Mouse (Mus musculus): ENCODE measurements around the gene Eif4e1b. TPM values are rescaled to one million over a fixed set of nuclear protein-coding genes. Genes with fewer than 3 reads are reported as not detected.

Gene Eif4e1b
- total and polyA plus RNA-seq, 2 experiments from 2014 or later, result not detected

- no peaks in the 10 kb centered on the region for H3K27me3 ChIP-seq (ENCODE audit: insufficient read depth, low read length)
- H3K36me3 ChIP-seq (ENCODE audit: insufficient read depth, low read length), result no peaks in the 10 kb centered on the region
- H3K4me3 ChIP-seq (ENCODE audit: low read length), result peak overlapping the region; percentile 38
- H3K4me2 ChIP-seq (ENCODE audit: low read depth, low read length), result peak overlapping the region; percentile 56
- H3K9ac ChIP-seq (replicated peaks; ENCODE audit: low read length), result peak overlapping the region; percentile 17
- under 1% methylated on average over 29 of the region's 29 CpGs for WGBS
- no peak for DNase-seq (ENCODE audit: low spot score)
- no peak; the same call in 1 of the 2 replicates for ATAC-seq
- H3K4me1 ChIP-seq (ENCODE audit: insufficient read depth, low read length), result peaks cover 32% of the 10 kb centered on the region
- no peak for TF ChIP-seq CTCF (IDR thresholded peaks at IDR 0.05; ENCODE audit: low read depth)
- peak overlapping the region; percentile 92 for H3K27ac ChIP-seq
- no peaks in the 10 kb centered on the region for H3K9me3 ChIP-seq (ENCODE audit: low read length)
Observed at GRCm38 (mm10) chr13:54758756-54759470, 24.9 kb upstream of the Eif4e1b start.

- 9% methylated on average over 7 of the region's 7 CpGs for WGBS
Observed at GRCm38 (mm10) chr13:54759496-54759895, 24.3 kb upstream of the Eif4e1b start.

GRCm38 (mm10) chr13:54760164-54760795, 23.5 kb upstream of the Eif4e1b start:
- Histone ChIP-seq H3K4me2 (ENCODE audit: low read depth, low read length) (no peak overlapping the region), H3K36me3 (ENCODE audit: insufficient read depth, low read length) (no peaks in the 10 kb centered on the region), H3K9ac (replicated peaks; ENCODE audit: low read length) (no peak overlapping the region), H3K27me3 (ENCODE audit: insufficient read depth, low read length) (no peaks in the 10 kb centered on the region), H3K27ac (peak overlapping the region; percentile 92), H3K9me3 (ENCODE audit: low read length) (no peaks in the 10 kb centered on the region), H3K4me1 (ENCODE audit: insufficient read depth, low read length) (peaks cover 28% of the 10 kb centered on the region), H3K4me3 (ENCODE audit: low read length) (no peak overlapping the region)
- no peak for TF ChIP-seq CTCF (IDR thresholded peaks at IDR 0.05; ENCODE audit: low read depth)
- ATAC-seq (no peak), DNase-seq (ENCODE audit: low spot score) (peak; percentile 63)
- WGBS, result 47% methylated on average over 8 of the region's 8 CpGs

More at GRCm38 (mm10) chr13:54759496-54759895, 24.3 kb upstream of the Eif4e1b start:
- Histone ChIP-seq H3K4me2 (ENCODE audit: low read depth, low read length) (peak overlapping the region; percentile 56), H3K27me3 (ENCODE audit: insufficient read depth, low read length) (no peaks in the 10 kb centered on the region), H3K4me3 (ENCODE audit: low read length) (no peak overlapping the region), H3K9me3 (ENCODE audit: low read length) (no peaks in the 10 kb centered on the region), H3K27ac (peak overlapping the region; percentile 92), H3K4me1 (ENCODE audit: insufficient read depth, low read length) (peaks cover 34% of the 10 kb centered on the region), H3K36me3 (ENCODE audit: insufficient read depth, low read length) (no peaks in the 10 kb centered on the region), H3K9ac (replicated peaks; ENCODE audit: low read length) (peak overlapping the region; percentile 17)
- ATAC-seq (no peak), DNase-seq (ENCODE audit: low spot score) (no peak)
- TF ChIP-seq CTCF (IDR thresholded peaks at IDR 0.05; ENCODE audit: low read depth), result no peak

GRCm38 (mm10) chr13:54760906-54761305, 22.9 kb upstream of the Eif4e1b start:
- WGBS, result 59% methylated on average over 7 of the region's 7 CpGs
- Histone ChIP-seq H3K36me3 (ENCODE audit: insufficient read depth, low read length) (no peaks in the 10 kb centered on the region), H3K4me3 (ENCODE audit: low read length) (no peak overlapping the region), H3K9ac (replicated peaks; ENCODE audit: low read length) (no peak overlapping the region), H3K4me1 (ENCODE audit: insufficient read depth, low read length) (peaks cover 25% of the 10 kb centered on the region), H3K4me2 (ENCODE audit: low read depth, low read length) (no peak overlapping the region), H3K9me3 (ENCODE audit: low read length) (no peaks in the 10 kb centered on the region), H3K27me3 (ENCODE audit: insufficient read depth, low read length) (no peaks in the 10 kb centered on the region), H3K27ac (peak overlapping the region; percentile 92; the same call in 1 of the 2 replicates)
- no peak for ATAC-seq
- TF ChIP-seq CTCF (IDR thresholded peaks at IDR 0.05; ENCODE audit: low read depth), result no peak
- DNase-seq (ENCODE audit: low spot score), result no peak

GRCm38 (mm10) chr13:54765281-54766191, 18.3 kb upstream of the Eif4e1b start:
- Histone ChIP-seq H3K27ac (peak overlapping the region; percentile 82), H3K4me1 (ENCODE audit: insufficient read depth, low read length) (peaks cover 4% of the 10 kb centered on the region; the same call in 1 of the 2 replicates), H3K36me3 (ENCODE audit: insufficient read depth, low read length) (no peaks in the 10 kb centered on the region), H3K4me3 (ENCODE audit: low read length) (peak overlapping the region; percentile 62), H3K4me2 (ENCODE audit: low read depth, low read length) (peak overlapping the region; percentile 67), H3K27me3 (ENCODE audit: insufficient read depth, low read length) (no peaks in the 10 kb centered on the region), H3K9me3 (ENCODE audit: low read length) (no peaks in the 10 kb centered on the region), H3K9ac (replicated peaks; ENCODE audit: low read length) (peak overlapping the region; percentile 70)
- peak; percentile 68 for ATAC-seq
- 5% methylated on average over 44 of the region's 44 CpGs for WGBS
- no peak for TF ChIP-seq CTCF (IDR thresholded peaks at IDR 0.05; ENCODE audit: low read depth)
- peak; percentile 57 for DNase-seq (ENCODE audit: low spot score)

- Histone ChIP-seq H3K4me3 (ENCODE audit: low read length) (peak within 1 kb of the TSS; percentile 62), H3K9me3 (ENCODE audit: low read length) (no peaks in the 10 kb centered on the region), H3K36me3 (ENCODE audit: insufficient read depth, low read length) (no peaks in the 10 kb centered on the region), H3K4me1 (ENCODE audit: insufficient read depth, low read length) (0 out of 2 replicates have a peak, but pooled peaks cover 3% of the 10 kb centered on the region), H3K9ac (replicated peaks; ENCODE audit: low read length) (peak within 1 kb of the TSS; percentile 70), H3K4me2 (ENCODE audit: low read depth, low read length) (peak within 1 kb of the TSS; percentile 67), H3K27ac (peak within 1 kb of the TSS; percentile 82), H3K27me3 (ENCODE audit: insufficient read depth, low read length) (no peaks in the 10 kb centered on the region)
- WGBS, result 2% methylated on average over 35 of the region's 35 CpGs
- peak; percentile 86 for ATAC-seq
- TF ChIP-seq CTCF (IDR thresholded peaks at IDR 0.05; ENCODE audit: low read depth), result peak; percentile 79
- DNase-seq (ENCODE audit: low spot score), result peak; percentile 84
Observed at GRCm38 (mm10) chr13:54766192-54766768, 17.5 kb upstream of the Eif4e1b start, which contains the start of gene Sncb. TSS of gene Sncb (minus strand) at chr13:54766595.
